Mouse (Mus musculus): ENCODE measurements around the gene Smarca4.
"Not testable (repeated sequence)": the region's sequence is repeated elsewhere in the genome, so short reads cannot be mapped to it uniquely, and the experiment has no call there.

Gene Smarca4

GRCm38 (mm10) chr9:21615617-21616231, at the start of gene Smarca4:
TSS of gene Smarca4 (plus strand) at chr9:21616169.
- in situ Hi-C loops (cut with MboI; ENCODE audit: low sequenced_read_pairs): no loop called here

DNA sequence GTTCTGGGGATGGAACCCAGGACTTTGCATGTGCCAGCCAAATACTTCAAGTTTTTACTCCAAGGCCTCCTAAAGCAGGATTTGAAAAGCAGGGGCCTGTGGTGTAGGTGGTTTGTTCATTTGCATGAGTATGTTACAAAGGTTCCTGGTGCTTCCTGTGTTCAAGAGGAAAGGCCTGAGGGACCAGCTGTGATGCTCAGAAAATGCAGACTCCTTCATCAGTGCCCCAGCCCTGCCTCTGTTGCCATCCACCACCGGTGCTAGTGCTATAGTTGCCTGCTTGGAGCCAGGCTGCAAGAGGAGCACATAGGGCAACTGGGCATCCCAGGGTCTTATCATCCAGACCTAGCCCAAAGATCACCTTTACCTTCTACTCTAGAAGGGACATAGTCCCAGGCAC, 49.4 kb upstream of the Smarca4 start:
- in situ Hi-C loops (cut with MboI; ENCODE audit: low sequenced_read_pairs): no loop called here

- in situ Hi-C loops (cut with MboI; ENCODE audit: low sequenced_read_pairs): no loop called here
These were observed 48.9 kb upstream of the Smarca4 start for GRCm38 (mm10) chr9:21567051-21567450.

GRCm38 (mm10) chr9:21568657-21569255, 47.2 kb upstream of the Smarca4 start:
- in situ Hi-C loops (cut with MboI; ENCODE audit: low sequenced_read_pairs): no loop called here

DNA sequence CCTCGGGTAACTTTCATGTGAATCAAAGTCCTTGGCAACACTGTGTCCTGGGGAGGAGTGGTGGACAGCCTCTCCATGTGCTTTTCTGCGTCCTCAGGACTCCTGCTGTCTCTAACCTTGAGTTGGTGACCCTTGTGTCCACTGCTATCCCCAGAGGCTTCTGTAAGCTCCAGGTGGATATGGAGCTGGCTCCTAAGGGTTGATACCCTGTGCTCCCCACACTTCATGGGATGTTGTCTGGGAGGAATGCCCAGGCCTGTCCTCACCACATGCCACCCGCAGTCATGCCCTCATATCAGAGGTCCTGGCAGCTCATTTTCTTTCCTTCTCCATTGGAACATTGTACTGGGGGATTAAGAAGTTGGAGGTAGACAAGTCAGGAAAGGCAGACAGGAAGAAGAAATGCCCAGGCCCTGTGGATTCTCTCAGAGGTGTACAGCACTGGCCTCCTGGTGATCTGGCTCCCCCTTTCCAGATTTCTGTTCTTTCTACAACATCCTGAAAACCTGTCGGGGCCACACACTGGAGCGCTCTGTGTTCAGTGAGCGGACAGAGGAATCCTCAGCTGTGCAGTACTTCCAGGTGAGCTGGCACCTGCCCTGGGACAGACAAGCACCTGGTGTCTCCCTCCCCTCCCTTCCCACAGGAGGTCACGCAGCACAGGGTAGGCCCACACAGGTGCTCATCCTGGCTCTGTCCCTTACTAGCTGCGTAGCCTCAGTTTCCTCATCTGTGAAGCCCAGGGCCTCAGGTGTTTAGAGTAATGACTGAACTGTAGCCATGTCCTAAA, 41.8 kb upstream of the Smarca4 start:
- in situ Hi-C loops (cut with MboI; ENCODE audit: low sequenced_read_pairs): no loop called here

- in situ Hi-C loops (cut with MboI; ENCODE audit: low sequenced_read_pairs): no loop called here
These were observed 40.7 kb upstream of the Smarca4 start for GRCm38 (mm10) chr9:21575253-21575652.

GRCm38 (mm10) chr9:21576286-21576685, 39.7 kb upstream of the Smarca4 start:
- in situ Hi-C loops (cut with MboI; ENCODE audit: low sequenced_read_pairs): no loop called here

- in situ Hi-C loops (cut with MboI; ENCODE audit: low sequenced_read_pairs): no loop called here
These were observed 37.7 kb upstream of the Smarca4 start for GRCm38 (mm10) chr9:21578226-21578625.

DNA sequence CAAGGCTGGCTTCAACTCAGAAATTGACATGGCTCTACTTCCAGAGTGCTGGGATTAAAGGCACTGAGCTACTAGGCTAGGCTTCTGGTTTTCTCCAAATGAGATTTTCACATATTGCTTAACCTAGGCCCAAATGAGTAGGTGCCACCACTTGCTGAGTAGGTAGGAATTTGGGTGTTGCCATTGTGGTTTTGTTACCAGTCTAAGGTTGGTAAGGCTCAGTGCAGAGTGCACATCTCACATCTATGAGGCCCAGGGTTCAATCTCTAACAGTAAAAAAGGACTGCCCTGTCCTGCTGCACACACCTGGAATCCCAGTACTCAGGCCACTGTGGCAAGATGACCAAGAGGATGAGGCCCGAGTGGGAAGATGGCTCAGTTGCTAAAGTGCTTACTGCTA, 30.6 kb upstream of the Smarca4 start:
- in situ Hi-C loops (cut with MboI; ENCODE audit: low sequenced_read_pairs): no loop called here

GRCm38 (mm10) chr9:21587678-21588349, 28.2 kb upstream of the Smarca4 start:
- in situ Hi-C loops (cut with MboI; ENCODE audit: low sequenced_read_pairs): no loop called here

DNA sequence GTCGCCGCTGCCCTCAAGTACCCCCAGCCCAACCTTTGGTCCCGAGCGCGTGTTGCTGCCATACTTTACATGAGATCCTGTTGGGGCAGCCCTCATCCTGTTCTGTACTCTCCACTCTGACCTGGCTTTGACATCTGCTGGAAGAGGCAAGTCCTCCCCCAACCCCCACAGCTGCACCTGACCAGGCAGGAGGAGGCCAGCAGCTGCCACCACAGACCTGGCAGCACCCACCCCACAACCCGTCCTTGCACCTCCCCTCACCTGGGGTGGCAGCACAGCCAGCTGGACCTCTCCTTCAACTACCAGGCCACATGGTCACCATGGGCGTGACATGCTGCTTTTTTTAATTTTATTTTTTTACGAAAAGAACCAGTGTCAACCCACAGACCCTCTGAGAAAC, 27.6 kb upstream of the Smarca4 start:
- in situ Hi-C loops (cut with MboI; ENCODE audit: low sequenced_read_pairs): no loop called here

- in situ Hi-C loops (cut with MboI; ENCODE audit: low sequenced_read_pairs): no loop called here
These were observed 26.4 kb upstream of the Smarca4 start for GRCm38 (mm10) chr9:21589538-21589937.

DNA sequence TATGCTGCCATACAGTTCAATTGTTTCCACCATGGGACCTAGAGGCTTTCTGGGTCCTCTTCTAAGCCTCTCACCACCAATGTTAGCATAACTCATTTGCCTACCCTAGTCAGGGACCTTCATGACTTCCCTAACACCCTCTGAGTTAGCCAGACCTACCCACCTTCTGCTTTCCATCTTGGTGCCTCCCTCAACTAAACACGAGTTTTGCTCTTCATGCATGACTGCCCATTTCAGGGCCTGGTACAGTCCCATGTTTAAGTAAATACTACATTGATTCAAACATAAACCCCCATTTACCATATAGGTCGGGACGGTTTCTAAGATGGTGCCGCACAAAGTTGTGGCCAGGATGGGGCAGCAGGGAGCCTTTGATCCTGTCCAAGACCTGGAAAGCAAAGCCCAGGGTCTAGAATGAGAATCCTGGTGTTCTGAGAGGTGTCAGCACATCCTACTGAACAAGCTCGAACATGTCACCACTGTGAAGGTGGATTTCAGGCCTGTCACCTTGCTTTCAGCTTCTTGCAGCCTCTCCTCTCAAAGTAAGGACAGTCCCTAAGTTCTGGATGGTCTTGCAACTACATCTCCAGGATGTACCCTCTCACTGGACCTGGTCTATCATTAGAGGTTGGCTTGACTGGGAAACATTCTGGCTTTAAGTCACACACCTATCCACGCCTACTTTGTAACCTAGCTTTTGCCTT, 24.7 kb upstream of the Smarca4 start:
- in situ Hi-C loops (cut with MboI; ENCODE audit: low sequenced_read_pairs): no loop called here

DNA sequence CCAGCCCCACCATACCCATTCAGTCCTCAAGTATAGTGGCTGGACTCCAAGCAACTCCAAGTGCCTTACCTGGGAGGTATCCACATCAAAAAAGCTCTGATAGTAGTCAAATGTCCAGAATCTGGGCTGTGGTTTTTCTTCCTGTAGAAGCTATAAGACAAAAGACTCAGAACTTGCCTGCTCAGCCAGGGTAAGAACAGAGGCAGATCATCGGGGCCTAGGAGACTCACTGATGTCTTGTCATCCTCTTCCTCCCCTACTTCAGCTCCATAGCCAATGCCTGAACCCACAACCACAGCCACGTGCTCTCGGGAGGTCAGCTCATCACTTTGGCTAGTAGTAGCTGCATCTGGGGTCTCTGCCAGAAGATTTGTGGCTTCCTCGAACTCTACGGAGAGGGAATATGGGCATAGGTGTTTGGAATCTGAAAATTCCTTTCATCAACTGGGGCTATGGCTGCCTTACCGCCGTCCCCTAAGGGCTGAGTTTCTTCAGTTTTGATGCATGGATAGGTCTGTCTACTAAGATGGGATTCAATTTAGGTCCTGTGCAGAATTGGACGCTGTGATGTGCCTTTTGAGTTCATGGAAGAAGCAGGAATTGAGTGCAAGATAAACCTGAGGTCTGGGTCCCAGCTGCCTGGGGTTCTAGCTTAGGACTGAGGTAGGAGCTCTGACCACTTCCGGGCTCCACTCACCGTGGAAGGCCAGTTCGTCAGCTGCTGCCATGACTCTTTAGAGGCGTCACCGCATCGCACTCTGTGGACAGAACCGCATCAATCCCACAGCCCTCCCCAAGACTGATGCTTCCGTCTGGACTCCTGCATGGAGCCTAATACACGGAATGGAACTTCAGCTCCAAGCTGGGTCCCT, 23.9 kb upstream of the Smarca4 start:
- in situ Hi-C loops (cut with MboI; ENCODE audit: low sequenced_read_pairs): no loop called here

GRCm38 (mm10) chr9:21592703-21593121, 23.3 kb upstream of the Smarca4 start, which contains the start of the genes Timm29 and Yipf2:
TSS of gene Timm29 (plus strand) at chr9:21592722.
TSS of gene Yipf2 (minus strand) at chr9:21592828.
- in situ Hi-C loops (cut with MboI; ENCODE audit: low sequenced_read_pairs): no loop called here

DNA sequence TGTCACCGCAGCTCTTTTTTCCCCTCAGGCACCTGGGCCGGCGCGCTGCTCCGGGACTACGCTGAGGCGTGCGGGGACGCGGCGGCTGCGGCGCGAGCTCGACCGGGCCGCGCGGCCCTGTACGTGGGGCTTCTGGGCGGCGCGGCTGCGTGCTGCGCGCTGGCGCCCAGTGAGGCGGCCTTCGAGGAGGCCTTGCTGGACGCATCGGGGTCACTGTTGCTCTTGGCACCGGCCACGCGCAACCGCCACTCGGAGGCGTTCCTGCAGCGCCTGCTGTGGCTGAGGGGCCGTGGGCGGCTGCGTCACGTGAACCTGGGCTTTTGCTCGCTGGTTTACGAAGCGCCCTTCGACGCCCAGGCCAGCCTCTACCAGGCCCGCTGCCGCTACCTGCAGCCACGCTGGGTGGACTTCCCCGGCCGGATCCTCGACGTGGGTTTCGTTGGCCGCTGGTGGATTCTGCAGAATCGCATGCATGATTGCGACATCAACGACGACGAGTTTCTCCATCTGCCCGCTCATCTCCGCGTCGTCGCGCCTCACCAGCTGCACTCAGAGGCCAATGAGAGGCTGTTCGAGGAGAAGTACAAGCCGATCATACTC, 22.7 kb upstream of the Smarca4 start:
- in situ Hi-C loops (cut with MboI; ENCODE audit: low sequenced_read_pairs): no loop called here

GRCm38 (mm10) chr9:21594350-21594749, 21.6 kb upstream of the Smarca4 start:
- in situ Hi-C loops (cut with MboI; ENCODE audit: low sequenced_read_pairs): not testable (repeated sequence)

DNA sequence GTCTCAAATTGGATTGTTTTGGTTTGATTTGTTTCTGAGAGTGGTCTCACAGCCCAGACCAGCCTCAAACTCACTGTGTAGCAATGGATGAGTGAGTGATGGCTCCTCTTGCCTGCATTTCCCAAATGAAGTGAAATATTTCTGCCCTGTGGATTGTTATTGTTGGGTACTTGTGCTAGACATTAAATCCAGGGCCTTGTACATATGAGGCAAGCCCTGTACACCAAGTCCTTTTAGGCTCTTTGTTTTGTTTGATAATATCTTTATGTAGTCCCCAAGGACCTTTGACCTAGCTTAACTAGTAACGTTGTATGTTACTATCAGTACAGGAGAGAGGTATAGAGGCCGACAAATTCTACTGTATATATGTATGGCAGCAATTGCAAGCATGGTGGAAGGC, 21.1 kb upstream of the Smarca4 start:
- in situ Hi-C loops (cut with MboI; ENCODE audit: low sequenced_read_pairs): no loop called here

DNA sequence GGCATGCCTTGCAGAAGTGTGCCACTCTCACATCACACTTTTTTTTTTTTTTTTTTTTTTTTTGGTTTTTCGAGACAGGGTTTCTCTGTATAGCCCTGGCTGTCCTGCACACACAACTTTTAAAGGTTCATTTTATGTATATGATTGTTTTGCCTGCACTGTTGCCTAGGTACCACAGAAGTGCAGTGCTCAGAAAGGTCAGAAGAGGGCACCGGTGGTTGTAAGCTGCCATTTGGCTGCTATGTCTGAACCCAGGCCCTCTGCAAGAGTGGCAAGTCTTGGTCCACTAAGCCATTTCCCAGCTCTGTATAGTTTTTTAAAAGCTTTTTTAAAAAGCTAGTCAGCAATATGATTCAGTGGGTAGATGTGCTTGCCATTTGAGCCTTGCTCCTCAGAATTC, 17.8 kb upstream of the Smarca4 start:
- in situ Hi-C loops (cut with MboI; ENCODE audit: low sequenced_read_pairs): no loop called here
